Mouse (Mus musculus) thymus, postnatal 36 days (tissue): ENCODE data around the gene Gm21822.
"Not testable (repeated sequence)": the region's sequence is repeated elsewhere in the genome, so short reads cannot be mapped to it uniquely, and the experiment has no call there.

Experiments used
- DNase-seq, 2 experiments: peaks; one replicate each; pipeline ENCODE4 v3.0.0; 2022; ENCODE audit warnings: mixed read lengths in 2 of 2

Gm21822 gene

DNA sequence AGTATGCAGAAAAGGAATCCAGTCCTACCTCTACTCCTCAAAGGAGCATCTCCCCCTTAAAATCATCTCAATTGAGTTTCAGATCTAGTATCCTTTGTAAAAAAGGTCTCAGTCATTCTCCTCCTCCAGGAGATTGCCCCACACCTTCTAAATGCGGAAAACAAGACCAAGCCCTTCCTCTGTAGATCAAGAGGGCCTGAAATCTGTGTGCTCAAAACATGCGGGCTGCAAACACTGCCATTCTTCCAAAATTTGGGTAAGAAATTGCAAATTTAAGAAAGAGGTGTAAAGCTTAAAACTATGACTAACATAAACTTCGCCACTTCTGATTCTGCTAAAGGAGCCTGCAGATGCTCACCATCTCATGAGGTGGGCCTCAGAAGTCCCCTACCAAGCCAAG, at the start of gene Gm21822:
TSS of gene Gm21822 (plus strand) at position 301 of the 400 bp plus-strand sequence.
- DNase-seq = not testable (repeated sequence)
